Mouse (Mus musculus) liver, embryonic 13.5 days (tissue): ENCODE measurements around the gene Fpgt. TPM values are rescaled to one million over a fixed set of nuclear protein-coding genes. Genes with fewer than 3 reads are reported as not detected.

Source experiments
- ATAC-seq: fragments of 200-750 bp; cut with Nextera tagmentation; 2 replicates; pipeline ENCODE4 v1.8.0; 2017; ENCODE audit warnings: low read depth, mild to moderate bottlenecking, moderate number of reproducible peaks, moderate library complexity
- DNase-seq: peaks from one replicate; pipeline ENCODE4 v3.0.0; 2022
- H3K27ac ChIP-seq: fragments of 300-500 bp; sonication (generic); 2 replicates; pipeline ENCODE4 v1.5.1; 2015; ENCODE audit warnings: moderate library complexity, mild to moderate bottlenecking, inconsistent platforms
- H3K27me3 ChIP-seq: fragments of 300-500 bp; sonication (generic); 2 replicates; pipeline ENCODE4 v1.6.1; 2015; ENCODE audit warnings: mild to moderate bottlenecking, inconsistent platforms
- H3K36me3 ChIP-seq: fragments of 300-500 bp; sonication (generic); 2 replicates; pipeline ENCODE4 v1.6.1; 2015; ENCODE audit warnings: mild to moderate bottlenecking, inconsistent platforms
- H3K4me1 ChIP-seq: fragments of 300-500 bp; sonication (generic); replicated peaks from 2 replicates; pipeline ENCODE4 v1.6.1; 2015; ENCODE audit warnings: inconsistent platforms
- H3K4me2 ChIP-seq: fragments of 300-500 bp; sonication (generic); 2 replicates; pipeline ENCODE4 v1.6.1; 2015; ENCODE audit warnings: inconsistent platforms, mild to moderate bottlenecking, moderate library complexity
- H3K4me3 ChIP-seq: fragments of 300-500 bp; sonication (generic); replicated peaks from 2 replicates; pipeline ENCODE4 v1.5.1; 2015; ENCODE audit warnings: mild to moderate bottlenecking, inconsistent platforms
- H3K9ac ChIP-seq: fragments of 300-500 bp; sonication (generic); 2 replicates; pipeline ENCODE4 v1.6.1; 2015; ENCODE audit warnings: mild to moderate bottlenecking, inconsistent platforms
- H3K9me3 ChIP-seq: fragments of 300-500 bp; sonication (generic); replicated peaks from 2 replicates; pipeline ENCODE4 v1.6.1; 2016; ENCODE audit warnings: inconsistent platforms
- whole genome bisulfite sequencing: fragments of 180-500 bp; shearing (Covaris S2); methylation state at CpG from one replicate; pipeline ENCODE4 v1.1.7; 2015; ENCODE audit not compliant: insufficient replicate concordance; 5-methylcytosine and 5-hydroxymethylcytosine counted together
- polyA plus RNA-seq: library from polyadenylated mRNA; unstranded; fragments of >200 nt; fragmentation: Nextera tagmentation; extraction: Ambion mirVana; gene quantifications from 2 replicates; pipeline ENCODE4 v1.2.1, GENCODE M21; 2015

Fpgt gene
- polyA plus RNA-seq: 5.8 and 8.5 TPM in 2 replicates

DNA sequence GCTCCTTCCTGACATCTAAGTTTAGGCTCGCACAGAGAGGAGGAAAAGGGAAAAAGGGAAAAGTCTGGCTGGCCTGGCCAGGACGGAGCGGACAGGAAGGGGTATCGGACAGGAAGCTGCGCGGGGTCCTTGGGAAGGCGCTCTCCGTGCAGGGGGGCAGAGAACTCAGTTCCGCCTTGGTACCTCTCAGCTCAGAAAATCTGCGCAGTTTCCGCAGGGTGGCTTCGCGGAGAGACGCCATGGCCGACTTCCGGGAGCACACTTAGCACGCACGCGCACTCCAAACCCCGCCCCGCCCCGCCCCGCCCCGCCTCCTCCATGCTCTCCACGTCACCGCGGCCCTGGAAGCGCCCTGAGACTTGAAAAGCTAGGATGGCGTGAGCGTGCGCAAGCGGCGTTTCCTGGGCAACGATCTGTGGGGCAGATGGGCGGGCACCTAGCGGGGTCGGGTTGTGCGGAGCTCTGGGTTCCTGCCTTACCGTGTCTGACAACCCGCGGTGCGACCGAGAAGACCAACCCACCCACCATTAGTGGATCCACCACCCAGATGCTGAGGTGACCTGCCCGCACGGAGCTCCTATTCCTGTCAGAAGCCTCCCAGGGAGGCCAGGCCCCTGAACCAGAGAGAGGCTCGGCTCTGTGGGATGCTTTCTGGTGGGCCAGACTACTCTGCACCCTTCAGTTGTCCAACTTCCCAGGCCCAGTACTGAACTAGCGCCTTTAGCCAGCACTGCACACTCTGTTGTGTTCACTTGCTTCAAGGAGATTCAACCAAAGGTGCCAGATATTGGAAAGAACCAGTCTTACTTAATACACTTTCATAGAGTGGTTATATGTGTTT lies at the start of gene Fpgt, which contains the start of gene Lrriq3:
Gene Fpgt, minus strand, starts transcription at position 288 of the 841 bp plus-strand sequence.
Gene Lrriq3, plus strand, starts transcription at position 319 of the 841 bp plus-strand sequence.
- Histone ChIP-seq H3K9ac (peak within 1 kb of the TSS; percentile 72), H3K36me3 (no peaks in the 10 kb centered on the region), H3K4me1 (peaks cover 14% of the 10 kb centered on the region), H3K27ac (peak within 1 kb of the TSS; percentile 47), H3K9me3 (no peaks in the 10 kb centered on the region), H3K27me3 (no peaks in the 10 kb centered on the region), H3K4me2 (peak within 1 kb of the TSS; percentile 80), H3K4me3 (peak within 1 kb of the TSS; percentile 71)
- ATAC-seq: peak; percentile 99
- 1% methylated on average over 45 of the region's 47 CpGs for WGBS
- DNase-seq: peak; percentile 76

- DNase-seq (no peak), ATAC-seq (no peak)
- H3K27me3 ChIP-seq: no peaks in the 10 kb centered on the region
- 70% methylated on average over 11 of the region's 11 CpGs for WGBS
- H3K36me3 ChIP-seq: no peaks in the 10 kb centered on the region
- H3K27ac ChIP-seq: no peak overlapping the region
- no peak overlapping the region for H3K4me3 ChIP-seq
- H3K9ac ChIP-seq: no peak overlapping the region
- no peaks in the 10 kb centered on the region for H3K9me3 ChIP-seq
- H3K4me2 ChIP-seq: no peak overlapping the region
- no peaks in the 10 kb centered on the region for H3K4me1 ChIP-seq
Observed at GRCm38 (mm10) chr3:155141047-155141446, 47.8 kb upstream of the Fpgt start.

DNA sequence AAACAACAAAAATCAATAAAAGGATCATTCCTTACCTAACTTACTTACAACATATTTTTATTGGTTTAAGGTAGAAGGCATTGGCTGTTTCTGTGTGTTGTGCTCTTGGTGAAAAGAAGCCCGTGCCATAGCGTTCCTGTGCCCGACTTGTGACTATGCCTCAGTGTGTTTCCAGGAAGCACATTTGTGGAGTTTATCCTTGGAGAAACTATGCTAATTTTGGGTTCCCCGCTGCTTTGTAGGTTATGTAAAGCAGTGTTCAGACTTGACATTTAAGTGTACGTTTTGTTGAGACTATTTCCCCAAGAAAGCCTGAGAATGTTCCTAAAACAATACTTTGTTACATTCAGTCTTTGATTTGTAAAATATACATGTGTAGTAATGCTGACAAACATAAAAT lies 44.5 kb upstream of the Fpgt start:
- no peak for DNase-seq
- H3K9ac ChIP-seq: no peak overlapping the region
- no peaks in the 10 kb centered on the region for H3K27me3 ChIP-seq
- no peaks in the 10 kb centered on the region for H3K36me3 ChIP-seq
- H3K9me3 ChIP-seq: 0 out of 2 replicates have a peak, but pooled peaks cover 5% of the 10 kb centered on the region
- 64% methylated on average over 5 of the region's 5 CpGs for WGBS
- H3K27ac ChIP-seq: no peak overlapping the region
- H3K4me3 ChIP-seq: no peak overlapping the region
- ATAC-seq: no peak
- H3K4me2 ChIP-seq: no peak overlapping the region
- H3K4me1 ChIP-seq: no peaks in the 10 kb centered on the region

GRCm38 (mm10) chr3:155105957-155106356 lies 12.8 kb upstream of the Fpgt start:
- Histone ChIP-seq H3K4me1 (no peaks in the 10 kb centered on the region), H3K27me3 (no peaks in the 10 kb centered on the region), H3K9me3 (no peaks in the 10 kb centered on the region), H3K27ac (no peak overlapping the region), H3K4me3 (no peak overlapping the region), H3K36me3 (no peaks in the 10 kb centered on the region), H3K9ac (no peak overlapping the region), H3K4me2 (no peak overlapping the region)
- WGBS: 40% methylated on average over 1 of the region's 1 CpGs
- ATAC-seq (no peak), DNase-seq (no peak)

DNA sequence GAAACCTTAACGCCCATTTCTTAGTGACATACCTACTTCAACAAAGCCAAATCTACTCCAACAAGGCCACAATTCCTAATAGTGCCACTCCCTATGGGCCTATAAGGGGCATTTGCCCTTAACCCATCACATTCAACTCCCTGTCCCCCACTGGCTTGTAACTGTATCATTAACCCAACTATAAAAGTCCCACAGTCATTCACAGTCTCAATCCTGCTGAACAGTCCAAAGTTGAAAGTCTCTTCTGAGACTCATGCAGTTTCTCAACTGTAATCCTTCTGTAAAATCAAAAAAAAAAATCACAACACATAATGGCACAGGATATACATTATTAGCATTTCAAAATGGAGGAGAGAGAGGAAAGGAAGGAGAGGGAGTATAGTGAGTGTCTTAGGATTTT lies 6.1 kb upstream of the Fpgt start:
- H3K4me2 ChIP-seq: no peak overlapping the region
- H3K27me3 ChIP-seq: no peaks in the 10 kb centered on the region
- ATAC-seq (no peak), DNase-seq (no peak)
- no peaks in the 10 kb centered on the region for H3K9me3 ChIP-seq
- no peaks in the 10 kb centered on the region for H3K36me3 ChIP-seq
- H3K4me1 ChIP-seq: no peaks in the 10 kb centered on the region
- no peak overlapping the region for H3K4me3 ChIP-seq
- 68% methylated on average over 1 of the region's 1 CpGs for WGBS
- H3K9ac ChIP-seq: no peak overlapping the region
- H3K27ac ChIP-seq: no peak overlapping the region

GRCm38 (mm10) chr3:155092081-155092480 lies 1.1 kb downstream of the Fpgt start:
- H3K27ac ChIP-seq: no peak overlapping the region
- H3K9ac ChIP-seq: no peak overlapping the region
- H3K4me1 ChIP-seq: peaks cover 14% of the 10 kb centered on the region
- peaks cover 8% of the 10 kb centered on the region for H3K36me3 ChIP-seq
- no peaks in the 10 kb centered on the region for H3K27me3 ChIP-seq
- no peaks in the 10 kb centered on the region for H3K9me3 ChIP-seq
- no peak for DNase-seq
- 82% methylated on average over 6 of the region's 6 CpGs for WGBS
- peak overlapping the region; percentile 71; the same call in 1 of the 2 replicates for H3K4me3 ChIP-seq
- peak overlapping the region; percentile 80 for H3K4me2 ChIP-seq
- no peak for ATAC-seq

GRCm38 (mm10) chr3:155077908-155078307 lies 15.3 kb downstream of the Fpgt start:
- DNase-seq (no peak), ATAC-seq (no peak)
- H3K4me2 ChIP-seq: no peak overlapping the region
- H3K9ac ChIP-seq: no peak overlapping the region
- no peak overlapping the region for H3K27ac ChIP-seq
- H3K9me3 ChIP-seq: no peaks in the 10 kb centered on the region
- no peaks in the 10 kb centered on the region for H3K4me1 ChIP-seq
- no peaks in the 10 kb centered on the region for H3K27me3 ChIP-seq
- 60% methylated on average over 4 of the region's 4 CpGs for WGBS
- H3K36me3 ChIP-seq: no peaks in the 10 kb centered on the region
- no peak overlapping the region for H3K4me3 ChIP-seq

DNA sequence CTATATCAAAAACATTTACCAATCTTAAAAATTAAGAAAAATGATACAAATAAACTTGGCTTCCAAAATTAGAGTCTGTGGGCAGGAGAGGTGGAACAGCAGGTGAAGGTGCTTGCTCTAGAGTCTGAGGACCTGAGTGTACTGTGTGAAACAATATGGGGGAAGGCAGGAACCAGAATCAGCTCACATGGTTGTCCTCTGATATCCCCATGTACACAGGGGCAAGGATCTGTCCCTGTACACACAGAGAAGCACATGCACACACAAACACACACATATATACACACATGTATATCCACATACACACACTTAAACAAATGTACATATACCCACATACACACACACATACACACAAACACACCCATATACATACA lies 33.8 kb downstream of the Fpgt start:
- Histone ChIP-seq H3K36me3 (no peaks in the 10 kb centered on the region), H3K4me1 (no peaks in the 10 kb centered on the region), H3K9me3 (no peaks in the 10 kb centered on the region), H3K27me3 (no peaks in the 10 kb centered on the region), H3K4me2 (no peak overlapping the region), H3K4me3 (no peak overlapping the region), H3K9ac (no peak overlapping the region), H3K27ac (no peak overlapping the region)
- ATAC-seq (no peak), DNase-seq (no peak)

DNA sequence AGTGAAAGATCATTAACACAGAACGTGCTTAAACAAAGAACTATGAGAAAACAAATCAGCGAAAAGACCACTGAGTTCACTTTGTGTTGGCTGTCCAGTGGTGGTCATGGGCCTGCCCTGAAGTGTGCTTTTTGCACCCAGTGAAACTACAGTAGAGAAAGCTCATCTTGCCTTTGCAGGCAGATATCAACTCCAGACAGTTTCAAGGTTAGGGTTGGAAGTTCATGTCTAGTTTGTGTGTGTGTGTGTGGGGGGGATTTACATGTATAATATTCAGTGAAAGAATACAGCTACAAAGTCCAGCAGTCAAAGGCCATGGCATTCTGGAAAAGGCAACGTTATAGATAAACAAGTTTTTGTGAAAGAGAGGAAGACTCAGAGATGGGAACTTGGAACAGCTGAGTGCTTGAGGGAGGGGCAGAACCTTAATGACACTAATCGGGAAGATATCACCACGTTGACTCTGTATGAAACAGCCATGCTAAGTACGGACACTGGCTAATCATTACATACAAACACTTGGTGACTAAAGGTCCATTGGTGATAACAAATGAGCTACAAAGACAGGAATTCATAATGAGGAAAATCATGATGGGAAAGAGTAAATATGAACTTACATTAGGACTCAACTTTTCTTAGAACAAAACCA lies 34.3 kb downstream of the Fpgt start:
- no peak for ATAC-seq
- WGBS: 51% methylated on average over 6 of the region's 6 CpGs

DNA sequence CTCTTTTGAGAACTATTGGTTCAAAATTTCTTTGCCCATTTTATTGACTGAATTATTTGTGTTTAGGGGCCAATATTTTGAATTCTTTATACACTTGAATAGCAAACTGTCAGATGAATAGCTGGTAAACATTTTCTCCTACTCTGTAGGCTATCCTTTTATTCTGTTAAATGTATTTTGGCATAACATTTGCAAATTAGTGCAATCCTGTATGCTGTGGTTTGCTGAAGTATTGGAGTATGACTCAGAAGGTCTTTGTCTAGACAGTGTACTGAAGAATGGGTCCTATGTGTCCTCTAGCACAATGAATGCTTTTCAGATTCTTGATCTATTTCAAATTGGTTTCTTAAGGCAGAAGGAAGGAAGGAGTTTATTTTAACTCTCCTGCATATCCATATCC lies 35.6 kb downstream of the Fpgt start:
- Histone ChIP-seq H3K27me3 (no peaks in the 10 kb centered on the region), H3K9me3 (no peaks in the 10 kb centered on the region), H3K27ac (no peak overlapping the region), H3K4me2 (no peak overlapping the region), H3K4me1 (no peaks in the 10 kb centered on the region), H3K9ac (no peak overlapping the region), H3K36me3 (no peaks in the 10 kb centered on the region), H3K4me3 (no peak overlapping the region)
- ATAC-seq: no peak
- DNase-seq: no peak

More for the DNA sequence above, 34.3 kb downstream of the Fpgt start:
- no peak overlapping the region for H3K27ac ChIP-seq
- no peaks in the 10 kb centered on the region for H3K9me3 ChIP-seq
- no peak overlapping the region for H3K4me2 ChIP-seq
- no peaks in the 10 kb centered on the region for H3K36me3 ChIP-seq
- no peaks in the 10 kb centered on the region for H3K4me1 ChIP-seq
- no peak for DNase-seq
- no peaks in the 10 kb centered on the region for H3K27me3 ChIP-seq
- H3K4me3 ChIP-seq: no peak overlapping the region
- no peak overlapping the region for H3K9ac ChIP-seq

- H3K36me3 ChIP-seq: no peaks in the 10 kb centered on the region
- no peak overlapping the region for H3K27ac ChIP-seq
- no peak overlapping the region for H3K4me3 ChIP-seq
- H3K4me1 ChIP-seq: no peaks in the 10 kb centered on the region
- DNase-seq (no peak), ATAC-seq (no peak)
- H3K9ac ChIP-seq: no peak overlapping the region
- H3K27me3 ChIP-seq: no peaks in the 10 kb centered on the region
- H3K4me2 ChIP-seq: no peak overlapping the region
- no peaks in the 10 kb centered on the region for H3K9me3 ChIP-seq
Observed at GRCm38 (mm10) chr3:155056606-155057005, 36.6 kb downstream of the Fpgt start.
